Mouse (Mus musculus) frontal cortex, adult (tissue): ENCODE measurements around the gene Gm5136.

Experiments used
- ATAC-seq: cut with Nextera tagmentation; 2 replicates; pipeline ENCODE4 v1.9.2; 2017; ENCODE audit warnings: mild to moderate bottlenecking, moderate library complexity, mixed read lengths; ENCODE audit not compliant: low TSS enrichment

Gm5136 gene

GRCm38 (mm10) chr10:108699946-108700345 lies at the start of gene Gm5136:
TSS of gene Gm5136 (minus strand) at chr10:108700160.
- ATAC-seq: no peak

DNA sequence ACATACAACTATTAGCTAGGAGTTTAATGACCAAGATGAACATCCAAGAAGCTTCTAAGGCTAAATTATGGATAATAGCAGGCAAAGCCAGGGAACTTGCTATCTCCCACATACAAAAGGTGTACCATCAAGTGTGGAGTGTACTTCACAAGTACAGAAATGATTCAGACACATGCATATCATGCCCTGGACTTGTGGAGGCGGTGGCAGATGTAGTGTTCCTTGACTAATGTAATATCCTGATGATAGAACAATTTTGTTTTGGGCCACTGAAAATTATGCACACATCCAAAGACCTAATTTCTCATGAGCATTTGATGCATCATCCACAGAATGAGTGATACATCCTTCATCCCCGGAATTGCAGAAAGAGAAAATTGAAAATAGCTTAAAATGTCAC lies 43.8 kb upstream of the Gm5136 start:
- peak; percentile 45; the same call in 1 of the 2 replicates for ATAC-seq

DNA sequence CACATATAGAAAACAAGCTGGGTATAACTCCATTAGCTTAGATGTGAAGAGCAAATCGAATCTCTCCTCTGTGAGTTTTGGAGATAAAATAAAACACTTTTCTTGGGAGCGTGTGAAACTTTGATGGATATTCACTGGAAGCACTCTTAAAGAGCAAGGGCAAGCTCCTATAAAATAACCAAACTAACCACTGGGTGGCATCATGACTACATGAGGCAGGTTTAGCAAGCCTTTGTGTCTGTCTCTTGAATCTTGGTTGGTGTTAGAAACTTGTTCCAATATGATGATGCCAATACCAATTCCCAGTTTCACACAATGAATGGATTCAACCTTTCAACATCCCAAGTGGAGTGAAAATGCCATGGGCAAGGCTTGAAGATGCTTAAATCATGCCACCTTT lies 34.0 kb upstream of the Gm5136 start:
- ATAC-seq: no peak; the same call in 1 of the 2 replicates

DNA sequence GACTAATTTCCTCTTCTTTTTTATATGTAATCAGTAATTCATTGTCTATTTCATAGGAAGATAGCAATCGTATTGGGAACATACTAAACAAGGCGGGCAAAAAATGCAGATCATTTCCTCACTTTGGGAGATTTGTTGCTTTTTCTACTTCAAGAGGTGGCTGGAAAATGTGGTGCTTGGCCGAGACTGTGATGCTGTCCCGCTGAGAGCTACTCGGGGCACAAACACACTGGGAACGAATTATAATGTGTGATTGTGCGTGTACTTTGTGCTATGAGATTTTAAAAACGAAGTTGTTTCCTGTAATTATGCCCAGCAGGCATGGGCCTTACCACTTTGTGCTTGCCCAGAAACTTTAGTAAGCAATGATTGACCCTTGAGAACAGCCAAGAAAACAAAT lies 29.0 kb upstream of the Gm5136 start:
- ATAC-seq: no peak

DNA sequence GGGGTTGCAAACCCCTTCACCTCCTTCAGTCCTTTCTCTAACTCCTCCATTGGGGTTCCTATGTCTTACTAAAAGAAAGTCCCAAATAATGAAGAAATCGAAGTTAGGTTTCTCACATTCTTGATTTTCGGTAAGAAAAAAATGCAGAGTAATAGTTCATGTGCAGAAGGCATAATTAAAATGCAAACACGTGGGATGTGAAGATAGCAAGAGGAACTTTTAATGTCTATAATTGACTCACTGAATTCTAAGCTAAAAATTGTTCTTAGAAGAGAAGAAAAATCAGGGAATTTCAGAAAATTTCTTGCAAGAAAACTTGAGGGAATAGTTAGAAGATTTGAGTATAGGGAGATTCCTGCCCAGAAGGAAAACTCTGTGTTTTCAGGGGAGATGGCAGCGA lies 26.4 kb upstream of the Gm5136 start:
- peak; percentile 49 for ATAC-seq

DNA sequence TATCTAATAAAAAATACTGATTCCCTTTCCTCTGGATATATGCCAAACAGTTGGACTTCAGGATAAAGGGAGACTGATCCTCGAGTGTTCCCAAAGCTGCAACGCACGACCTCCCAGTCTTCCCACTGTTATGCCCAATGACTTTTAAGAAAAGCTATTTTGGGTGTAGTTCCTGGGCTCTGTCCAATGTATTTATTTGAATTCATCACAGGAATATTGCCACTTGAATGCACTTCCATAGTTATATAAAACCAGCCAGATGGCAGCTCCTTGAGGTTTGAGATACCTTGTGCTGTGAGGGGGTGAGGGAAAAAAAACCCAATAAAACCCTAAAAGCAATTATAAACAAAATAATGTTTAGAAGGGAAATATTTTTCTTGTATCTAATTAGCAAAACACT lies 24.9 kb upstream of the Gm5136 start:
- ATAC-seq: no peak

DNA sequence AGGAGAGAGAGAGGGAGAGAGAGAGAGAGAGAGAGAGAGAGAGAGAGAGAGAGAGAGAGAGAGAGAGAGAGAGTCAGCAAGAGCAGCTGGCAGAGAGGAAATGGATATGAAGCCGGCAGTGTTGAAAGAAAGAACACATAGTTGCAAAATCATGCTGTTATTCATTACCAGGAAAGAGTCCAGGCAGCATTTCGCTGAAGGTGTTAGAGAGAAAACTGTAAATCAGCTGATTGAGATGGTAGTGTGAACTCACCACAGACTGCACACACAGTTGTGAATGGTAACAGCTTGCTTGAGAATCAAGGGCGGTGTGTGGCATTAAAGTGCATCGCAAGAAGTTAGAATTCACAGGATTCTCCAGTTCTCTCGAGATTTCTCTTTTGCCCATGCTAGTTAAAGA lies 10.6 kb upstream of the Gm5136 start:
- ATAC-seq: peak; percentile 88

DNA sequence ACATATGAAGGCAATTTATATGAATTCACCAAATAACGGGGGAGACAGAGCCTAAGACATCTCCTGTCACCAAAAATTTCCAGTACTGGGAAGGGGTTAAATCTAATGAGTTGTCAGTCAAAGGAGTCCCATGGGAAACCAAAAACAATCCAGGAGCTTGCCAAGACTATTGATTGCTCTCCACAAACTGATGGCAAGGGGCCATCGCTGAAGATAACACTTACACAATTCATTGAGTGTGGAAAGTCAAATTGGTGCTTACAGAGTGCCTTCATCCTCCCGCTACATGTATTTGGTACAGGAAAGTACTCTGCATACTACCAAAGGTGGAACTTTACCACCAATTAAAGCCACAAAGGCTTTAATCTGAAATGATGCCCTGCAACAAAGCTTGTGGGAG lies 5.7 kb upstream of the Gm5136 start:
- ATAC-seq: no peak

DNA sequence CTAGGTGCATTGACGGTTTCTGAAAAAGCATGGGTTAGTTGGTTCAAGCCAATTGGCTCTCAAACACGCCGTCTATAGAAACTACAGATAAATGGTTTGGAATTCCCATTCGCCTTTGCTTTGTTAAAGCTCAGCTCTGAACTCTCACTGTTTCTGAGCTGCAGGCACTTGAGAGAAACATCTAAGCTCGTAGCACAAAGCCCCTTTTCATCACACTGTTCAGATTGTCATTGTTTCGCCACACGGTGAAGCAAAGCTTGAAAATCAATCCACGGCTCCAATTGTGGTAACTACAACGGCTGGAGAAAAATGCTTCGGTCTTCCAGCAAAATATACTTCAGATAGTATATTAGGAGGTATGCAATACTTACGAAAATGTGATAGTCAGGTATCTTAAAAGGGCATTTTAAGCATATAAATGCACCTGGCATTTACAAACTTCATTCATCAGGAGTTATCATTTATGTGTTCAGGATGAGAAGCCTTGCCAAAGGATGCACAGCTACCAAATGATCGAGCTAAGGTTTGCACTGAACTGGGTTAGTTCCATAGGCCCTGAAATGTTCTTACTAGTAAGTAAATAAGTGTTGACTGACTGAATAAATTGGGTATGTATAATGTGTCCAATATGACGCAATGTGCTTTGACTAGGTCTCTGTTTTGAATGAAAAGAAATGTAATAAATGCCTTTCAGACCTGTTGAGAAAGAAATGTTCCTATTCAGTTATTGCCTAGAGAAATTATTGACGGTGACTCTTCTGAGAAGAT lies 1.6 kb upstream of the Gm5136 start:
- no peak for ATAC-seq

GRCm38 (mm10) chr10:108697062-108697461 lies 2.9 kb downstream of the Gm5136 start:
- peak; percentile 62 for ATAC-seq

DNA sequence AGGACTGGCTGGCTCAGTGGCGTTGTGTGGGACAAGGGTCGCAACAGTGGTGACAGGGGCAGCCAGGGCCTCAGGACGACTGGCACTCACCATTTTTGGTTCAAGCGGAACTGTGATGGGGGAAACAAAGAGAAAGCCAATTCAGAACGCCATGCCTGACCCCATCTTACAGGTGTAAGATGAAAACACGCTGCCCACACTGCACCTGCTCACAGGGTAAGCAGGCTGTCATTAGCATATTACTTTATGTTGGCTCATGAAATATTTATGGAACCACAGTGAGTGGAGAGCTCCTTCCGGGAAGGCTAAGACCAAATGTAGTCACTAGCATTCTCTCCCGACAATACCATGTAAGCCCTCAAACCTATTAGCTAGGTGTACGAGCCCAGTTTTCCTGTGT lies 9.0 kb downstream of the Gm5136 start:
- peak; percentile 55 for ATAC-seq

- no peak for ATAC-seq
Observed at GRCm38 (mm10) chr10:108686696-108687095, 13.3 kb downstream of the Gm5136 start.

DNA sequence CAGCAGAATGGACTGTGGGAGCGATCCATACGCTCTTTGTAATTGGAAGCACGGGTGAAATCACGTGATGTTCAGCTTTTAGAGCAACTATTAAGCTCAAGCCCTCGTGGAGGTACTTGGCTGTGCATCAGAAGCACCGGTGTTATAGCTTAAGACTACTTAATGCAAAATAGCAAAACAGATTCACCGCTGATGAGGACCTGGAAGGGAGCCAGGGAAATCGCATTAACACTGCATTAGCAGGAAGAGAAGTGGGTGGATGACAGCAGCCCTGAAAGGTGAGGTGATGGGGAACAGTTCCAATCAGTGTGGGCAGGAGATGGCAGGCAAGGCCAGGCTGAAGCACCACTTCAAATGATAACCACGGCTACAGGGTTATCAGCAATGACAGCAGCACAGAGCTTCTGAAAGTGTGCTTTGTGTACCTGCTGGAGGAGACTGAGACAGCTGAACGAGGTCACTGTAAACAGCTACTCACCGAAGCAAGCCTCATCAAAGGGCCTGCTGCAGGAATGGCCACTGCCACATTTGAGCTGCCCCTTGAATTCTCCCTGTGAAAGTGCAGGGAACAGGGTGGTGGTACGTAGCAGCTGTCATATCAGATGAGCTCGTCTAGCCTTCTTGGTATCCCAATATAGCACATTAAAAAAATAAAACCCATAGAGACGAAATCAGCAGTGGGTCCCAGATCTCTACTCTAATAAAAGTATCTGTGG lies 20.1 kb downstream of the Gm5136 start:
- peak; percentile 20; the same call in 1 of the 2 replicates for ATAC-seq

DNA sequence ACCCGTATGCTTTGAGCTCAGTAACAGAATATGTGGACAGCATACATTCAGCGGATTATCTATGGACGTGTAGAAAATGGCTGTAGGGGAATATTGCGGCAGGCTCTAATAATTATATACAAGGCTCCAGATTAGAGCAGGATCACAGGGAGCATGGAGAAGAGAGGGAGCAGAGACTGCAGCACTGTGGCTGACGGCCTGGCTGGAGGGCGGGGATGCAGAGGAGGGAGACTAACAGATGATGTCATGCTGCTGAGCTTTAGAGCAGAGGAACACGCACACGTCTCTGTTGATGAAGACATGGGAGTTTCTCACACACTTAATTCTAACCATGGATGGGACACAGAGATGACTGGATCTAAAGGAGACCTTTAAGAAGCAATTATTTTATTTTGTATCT lies 22.9 kb downstream of the Gm5136 start:
- peak; percentile 21; the same call in 1 of the 2 replicates for ATAC-seq

- ATAC-seq: peak; percentile 62
Observed at GRCm38 (mm10) chr10:108668944-108669343, 31.0 kb downstream of the Gm5136 start.

DNA sequence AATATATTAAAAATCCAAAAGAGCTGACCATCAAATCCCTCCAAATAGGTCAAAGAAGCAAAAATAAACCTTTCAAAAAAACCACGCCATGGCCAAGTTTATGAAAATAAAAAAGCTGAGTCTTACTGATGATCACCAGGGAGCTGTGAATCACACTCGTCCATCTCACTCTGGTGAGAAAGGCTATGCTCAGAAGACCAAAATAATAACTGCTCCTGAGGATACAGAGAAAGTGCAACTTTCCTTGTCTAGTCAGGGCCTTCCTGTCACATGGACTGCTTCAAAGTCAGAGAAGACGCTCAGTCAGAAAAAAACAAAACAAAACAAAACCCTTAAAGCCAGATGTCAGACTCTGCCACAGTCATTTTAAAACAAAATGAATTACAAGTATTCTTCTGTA lies 39.7 kb downstream of the Gm5136 start:
- ATAC-seq: no peak

DNA sequence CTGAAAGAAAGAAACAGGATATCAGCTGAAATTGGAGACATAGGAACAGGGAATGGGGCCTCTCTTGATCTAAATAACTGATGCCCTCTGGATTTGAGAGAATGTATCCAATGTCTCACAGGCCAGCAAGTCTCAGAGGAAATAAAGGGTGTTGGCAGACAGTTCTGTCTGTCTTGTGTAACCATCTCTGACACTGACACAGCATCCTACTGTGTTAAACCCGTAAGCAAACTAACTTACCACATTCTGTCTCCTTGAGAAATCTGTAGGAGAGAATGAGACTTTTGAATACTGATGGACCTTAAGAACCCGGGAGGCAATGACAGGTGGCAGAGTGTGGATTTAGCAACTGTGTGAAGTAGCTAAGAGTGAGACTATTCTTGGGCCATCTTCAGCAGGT lies 41.7 kb downstream of the Gm5136 start:
- ATAC-seq: peak; percentile 56

GRCm38 (mm10) chr10:108657669-108658068 lies 42.3 kb downstream of the Gm5136 start:
- ATAC-seq: no peak

- peak; percentile 64 for ATAC-seq
Observed at GRCm38 (mm10) chr10:108656898-108657297, 43.1 kb downstream of the Gm5136 start.

DNA sequence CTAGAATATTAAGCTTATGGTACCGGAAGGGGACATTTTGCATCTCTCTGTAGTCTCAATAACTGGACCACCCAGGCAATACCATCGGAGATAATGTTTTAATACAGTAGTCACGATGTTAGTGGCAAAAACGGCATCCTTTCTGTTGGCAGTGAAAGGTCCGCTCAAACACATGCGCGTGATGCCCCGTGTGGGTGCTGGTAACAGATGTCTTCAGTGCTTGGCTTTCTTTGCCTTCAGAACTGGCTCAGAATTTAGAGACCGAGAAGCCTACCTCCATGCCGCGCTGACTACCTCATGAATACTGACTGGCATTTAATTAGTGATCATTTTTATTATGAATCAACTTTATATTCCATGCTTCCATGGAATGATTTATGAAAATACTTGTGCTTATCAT lies 44.9 kb downstream of the Gm5136 start:
- no peak for ATAC-seq

- ATAC-seq: no peak
Observed at GRCm38 (mm10) chr10:108652831-108653230, 47.1 kb downstream of the Gm5136 start.

- no peak for ATAC-seq
Observed at GRCm38 (mm10) chr10:108652066-108652465, 47.9 kb downstream of the Gm5136 start.

GRCm38 (mm10) chr10:108649174-108649573 lies 50.8 kb downstream of the Gm5136 start:
- ATAC-seq: peak; percentile 33
